Mouse (Mus musculus) neural tube, embryonic 14.5 days (tissue): ENCODE data around the gene Spock1. TPM values are rescaled to one million over a fixed set of nuclear protein-coding genes. Genes with fewer than 3 reads are reported as not detected.

Experiments used
- ATAC-seq: fragments of 200-750 bp; cut with Nextera tagmentation; 2 replicates; pipeline ENCODE4 v1.8.0; 2017; ENCODE audit warnings: low read depth, mild to moderate bottlenecking, moderate TSS enrichment, moderate library complexity
- H3K27ac ChIP-seq: fragments of 300-500 bp; sonication (generic); 2 replicates; pipeline ENCODE4 v1.5.1; 2014; ENCODE audit warnings: low read depth, mild to moderate bottlenecking, control low read depth, low read length, moderate library complexity, mixed read lengths
- H3K27me3 ChIP-seq: fragments of 300-500 bp; sonication (generic); 2 replicates; pipeline ENCODE4 v1.6.1; 2014; ENCODE audit warnings: low read length; ENCODE audit not compliant: control insufficient read depth, insufficient read depth
- H3K36me3 ChIP-seq: fragments of 300-500 bp; sonication (generic); 2 replicates; pipeline ENCODE4 v1.6.1; 2014; ENCODE audit warnings: low read length, mixed read lengths; ENCODE audit not compliant: control insufficient read depth, insufficient read depth
- H3K4me1 ChIP-seq: fragments of 300-500 bp; sonication (generic); 2 replicates; pipeline ENCODE4 v1.6.1; 2014; ENCODE audit warnings: low read length; ENCODE audit not compliant: control insufficient read depth, insufficient read depth
- H3K4me2 ChIP-seq: fragments of 300-500 bp; sonication (generic); 2 replicates; pipeline ENCODE4 v1.6.1; 2014; ENCODE audit warnings: mild to moderate bottlenecking, low read depth, low read length, control low read depth
- H3K4me3 ChIP-seq: fragments of 300-500 bp; sonication (generic); 2 replicates; pipeline ENCODE4 v1.5.1; 2014; ENCODE audit warnings: low read depth, low read length, control low read depth, mixed read lengths
- H3K9ac ChIP-seq: fragments of 300-500 bp; sonication (generic); replicated peaks from 2 replicates; pipeline ENCODE4 v1.6.1; 2014; ENCODE audit warnings: low read depth, mild to moderate bottlenecking, control low read depth, low read length, mixed read lengths
- H3K9me3 ChIP-seq: fragments of 300-500 bp; sonication (generic); 2 replicates; pipeline ENCODE4 v1.6.1; 2016; ENCODE audit warnings: low read length; ENCODE audit not compliant: control insufficient read depth
- WGBS: fragments of 180-500 bp; shearing (Covaris S2); extraction: QIAGEN DNeasy Blood & Tissue Kit; methylation state at CpG from one replicate; pipeline ENCODE4 v1.1.7; 2014; 5-methylcytosine and 5-hydroxymethylcytosine counted together
- polyA plus RNA-seq: library from polyadenylated mRNA; unstranded; fragments of >200 nt; fragmentation: Nextera tagmentation; extraction: Ambion mirVana; gene quantifications from 2 replicates; pipeline ENCODE4 v1.2.1, GENCODE M21; 2014

Gene Spock1
- polyA plus RNA-seq, 1 experiment from 2014 or later: 157 TPM

DNA sequence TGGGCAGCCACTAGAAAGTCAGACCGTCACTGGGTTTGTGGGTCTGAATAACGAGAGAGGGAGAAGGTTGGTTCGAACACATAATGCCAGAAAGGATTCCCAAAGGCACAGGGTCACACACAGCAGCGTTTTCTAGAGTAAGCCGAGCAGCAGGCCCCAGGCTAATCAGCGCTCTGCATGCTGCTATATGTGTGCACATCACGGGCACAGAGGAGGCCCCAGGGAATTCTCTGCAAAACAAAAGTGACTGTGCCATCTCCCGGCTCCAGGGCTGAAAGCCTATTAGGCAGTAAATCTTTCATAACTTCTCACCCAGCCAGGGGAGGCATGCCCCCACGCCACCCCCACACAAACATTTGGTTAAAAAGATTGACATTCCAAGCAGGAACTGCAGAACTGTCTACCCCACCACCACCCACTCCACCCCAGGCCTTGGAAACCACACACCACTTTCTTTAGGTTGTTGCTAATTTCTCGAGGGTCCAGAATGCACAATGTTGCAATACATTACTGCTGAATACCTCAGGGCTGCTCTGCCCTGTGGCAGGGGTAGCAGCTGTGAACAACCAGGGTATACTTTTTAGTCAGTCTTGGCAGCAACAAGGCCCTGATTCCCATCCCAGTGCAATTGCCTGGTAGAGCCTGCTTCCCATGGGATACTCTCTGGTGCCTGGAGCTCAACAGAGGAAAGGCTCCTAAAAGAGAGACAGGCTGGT is 319.4 kb downstream of the Spock1 start:
- Histone ChIP-seq H3K9me3 (no peaks in the 10 kb centered on the region), H3K9ac (no peak overlapping the region), H3K4me1 (peaks cover 8% of the 10 kb centered on the region), H3K36me3 (no peaks in the 10 kb centered on the region), H3K27me3 (no peaks in the 10 kb centered on the region), H3K4me3 (no peak overlapping the region), H3K27ac (peak overlapping the region; percentile 61), H3K4me2 (no peak overlapping the region)
- peak; percentile 89 for ATAC-seq
- WGBS: 12% methylated on average over 10 of the region's 10 CpGs

DNA sequence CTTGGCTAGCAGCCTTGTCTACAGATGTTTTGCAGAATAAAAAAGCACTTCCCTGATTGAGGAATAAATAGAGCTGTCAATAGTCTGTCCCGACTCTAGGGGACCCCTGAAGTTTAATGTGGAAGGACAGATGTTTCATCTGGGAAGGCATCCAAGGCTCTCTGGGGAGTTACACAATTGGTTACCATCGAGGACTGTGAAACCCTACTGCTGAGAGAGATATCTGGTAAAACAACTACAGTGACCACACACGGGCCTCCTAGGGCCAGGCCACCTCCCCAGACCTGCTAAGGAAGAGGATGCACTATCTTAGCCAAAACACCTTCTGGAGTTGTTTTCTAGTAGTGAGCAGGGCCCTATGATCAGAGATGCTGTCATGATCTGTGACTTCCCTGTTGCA is 323.0 kb downstream of the Spock1 start:
- H3K4me2 ChIP-seq: no peak overlapping the region
- no peaks in the 10 kb centered on the region for H3K9me3 ChIP-seq
- no peak for ATAC-seq
- H3K9ac ChIP-seq: no peak overlapping the region
- H3K4me3 ChIP-seq: no peak overlapping the region
- H3K27ac ChIP-seq: no peak overlapping the region
- no peaks in the 10 kb centered on the region for H3K36me3 ChIP-seq
- H3K27me3 ChIP-seq: no peaks in the 10 kb centered on the region
- peaks cover 14% of the 10 kb centered on the region for H3K4me1 ChIP-seq
- 31% methylated on average over 3 of the region's 3 CpGs for WGBS

- no peak for ATAC-seq
- H3K4me2 ChIP-seq: no peak overlapping the region
- no peaks in the 10 kb centered on the region for H3K27me3 ChIP-seq
- H3K4me3 ChIP-seq: no peak overlapping the region
- WGBS: 69% methylated on average over 12 of the region's 12 CpGs
- no peaks in the 10 kb centered on the region for H3K36me3 ChIP-seq
- peaks cover 6% of the 10 kb centered on the region; the same call in 1 of the 2 replicates for H3K4me1 ChIP-seq
- H3K27ac ChIP-seq: peak overlapping the region; percentile 1; the same call in 1 of the 2 replicates
- H3K9me3 ChIP-seq: no peaks in the 10 kb centered on the region
- H3K9ac ChIP-seq: no peak overlapping the region
Observed at GRCm38 (mm10) chr13:57582314-57582976, 325.7 kb downstream of the Spock1 start.

- WGBS: 92% methylated on average over 5 of the region's 5 CpGs
- 0 out of 2 replicates have a peak, but pooled peaks cover 3% of the 10 kb centered on the region for H3K4me1 ChIP-seq
- H3K9ac ChIP-seq: no peak overlapping the region
- H3K4me2 ChIP-seq: no peak overlapping the region
- H3K27ac ChIP-seq: no peak overlapping the region
- H3K36me3 ChIP-seq: no peaks in the 10 kb centered on the region
- no peak for ATAC-seq
- no peaks in the 10 kb centered on the region for H3K27me3 ChIP-seq
- H3K4me3 ChIP-seq: no peak overlapping the region
- no peaks in the 10 kb centered on the region for H3K9me3 ChIP-seq
Observed at GRCm38 (mm10) chr13:57577541-57578244, 330.4 kb downstream of the Spock1 start.

GRCm38 (mm10) chr13:57573501-57573900 is 334.6 kb downstream of the Spock1 start:
- Histone ChIP-seq H3K9me3 (no peaks in the 10 kb centered on the region), H3K9ac (no peak overlapping the region), H3K4me2 (no peak overlapping the region), H3K27ac (no peak overlapping the region), H3K36me3 (no peaks in the 10 kb centered on the region), H3K4me1 (no peaks in the 10 kb centered on the region), H3K27me3 (no peaks in the 10 kb centered on the region), H3K4me3 (no peak overlapping the region)
- WGBS: 66% methylated on average over 4 of the region's 4 CpGs
- ATAC-seq: no peak

DNA sequence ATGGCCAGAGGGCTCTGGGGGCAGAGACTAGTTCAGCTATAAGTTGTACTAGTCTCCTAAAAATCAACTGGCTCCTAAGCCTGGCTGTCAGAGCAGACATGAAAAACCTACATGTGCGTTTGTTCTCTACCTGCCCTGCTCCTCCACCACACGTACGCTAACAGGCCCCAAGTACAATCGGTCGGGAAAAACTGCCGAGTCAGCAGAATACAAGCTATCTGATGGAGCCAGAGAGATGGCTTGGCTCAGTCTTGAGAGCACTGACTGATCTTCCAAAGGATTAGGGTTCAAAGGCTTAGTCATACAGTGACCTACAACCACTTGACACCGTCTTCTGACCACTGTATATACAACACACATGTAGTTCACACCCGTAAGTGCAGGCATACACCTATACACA is 339.7 kb downstream of the Spock1 start:
- H3K27ac ChIP-seq: no peak overlapping the region
- no peak for ATAC-seq
- H3K4me1 ChIP-seq: no peaks in the 10 kb centered on the region

GRCm38 (mm10) chr13:57555186-57555585 is 352.9 kb downstream of the Spock1 start:
- no peaks in the 10 kb centered on the region for H3K27me3 ChIP-seq
- ATAC-seq: no peak
- no peak overlapping the region for H3K9ac ChIP-seq
- 0 out of 2 replicates have a peak, but pooled peaks cover 1% of the 10 kb centered on the region for H3K4me1 ChIP-seq
- no peaks in the 10 kb centered on the region for H3K9me3 ChIP-seq
- H3K4me3 ChIP-seq: no peak overlapping the region
- no peak overlapping the region for H3K27ac ChIP-seq
- WGBS: 69% methylated on average over 4 of the region's 4 CpGs
- no peaks in the 10 kb centered on the region for H3K36me3 ChIP-seq
- no peak overlapping the region for H3K4me2 ChIP-seq

More for the DNA sequence above, 339.7 kb downstream of the Spock1 start:
- Histone ChIP-seq H3K9ac (no peak overlapping the region), H3K36me3 (no peaks in the 10 kb centered on the region), H3K27me3 (no peaks in the 10 kb centered on the region), H3K4me3 (no peak overlapping the region), H3K9me3 (no peaks in the 10 kb centered on the region), H3K4me2 (no peak overlapping the region)
- WGBS: 95% methylated on average over 8 of the region's 8 CpGs

DNA sequence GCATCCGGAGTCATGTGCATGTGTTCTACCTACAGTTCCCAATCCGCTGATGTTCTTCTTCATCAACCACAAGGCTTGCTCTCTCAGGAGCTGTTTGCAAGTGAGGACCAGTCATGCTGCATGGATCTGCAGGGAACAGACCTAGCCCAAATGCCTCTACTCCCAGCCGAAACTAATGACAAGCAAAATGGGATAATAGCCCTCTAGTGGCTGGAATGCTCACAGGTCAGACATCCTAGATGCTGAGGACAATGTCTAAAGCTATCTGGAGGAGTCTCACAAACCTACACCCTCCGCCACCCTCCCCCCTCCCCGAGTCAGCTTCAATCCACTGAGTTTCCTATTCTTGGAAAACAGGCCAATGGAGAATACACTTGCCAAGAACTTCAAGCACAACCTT is 358.4 kb downstream of the Spock1 start:
- H3K27me3 ChIP-seq: no peaks in the 10 kb centered on the region
- ATAC-seq: 0 out of 2 replicates have a peak, but pooled peaks have one; percentile 21
- no peak overlapping the region for H3K4me2 ChIP-seq
- H3K9ac ChIP-seq: no peak overlapping the region
- 35% methylated on average over 5 of the region's 5 CpGs for WGBS
- H3K4me3 ChIP-seq: no peak overlapping the region
- H3K4me1 ChIP-seq: 0 out of 2 replicates have a peak, but pooled peaks cover 2% of the 10 kb centered on the region
- no peaks in the 10 kb centered on the region for H3K36me3 ChIP-seq
- no peak overlapping the region for H3K27ac ChIP-seq
- no peaks in the 10 kb centered on the region for H3K9me3 ChIP-seq
